Mouse (Mus musculus) lung, adult 2 months (tissue): ENCODE data around the gene Trim11. TPM values are rescaled to one million over a fixed set of nuclear protein-coding genes. Genes with fewer than 3 reads are reported as not detected.

ENCODE experiments used
- DNase-seq: peaks from one replicate; pipeline ENCODE4 v3.0.0; 2022
- H3K4me1 ChIP-seq: fragments of 200-500 bp; 2 replicates; pipeline ENCODE4 v1.6.1; 2011; ENCODE audit warnings: low read length; ENCODE audit not compliant: control insufficient read depth, insufficient read depth
- H3K4me3 ChIP-seq: fragments of 200-500 bp; replicated peaks from 2 replicates; pipeline ENCODE3; 2011; ENCODE audit warnings: low read depth, mild to moderate bottlenecking, control low read depth, low read length; ENCODE audit errors: extremely low read depth
- CTCF ChIP-seq: fragments of 200-500 bp; IDR thresholded peaks from 2 replicates; pipeline ENCODE4 v1.5.1; 2011; ENCODE audit warnings: mild to moderate bottlenecking, low read length, control low read depth; ENCODE audit not compliant: insufficient read depth
- POLR2A ChIP-seq: fragments of 200-500 bp; IDR thresholded peaks from 2 replicates; pipeline ENCODE4 v1.6.1; 2011; ENCODE audit warnings: low read depth, mild to moderate bottlenecking, control low read depth, low read length, borderline replicate concordance; ENCODE audit errors: extremely low read depth
- WGBS: fragments of 180-500 bp; shearing (Covaris S2); methylation state at CpG from one replicate; pipeline ENCODE4 v1.1.7; 2018; 5-methylcytosine and 5-hydroxymethylcytosine counted together
- polyA plus RNA-seq: library from polyadenylated mRNA; depleted of rRNA; stranded (reverse); fragments of >200 nt; gene quantifications from 2 replicates; pipeline ENCODE4 v1.2.3, GENCODE M21; 2012

The Trim11 gene
- polyA plus RNA-seq, 1 experiment = 31.4 TPM

DNA sequence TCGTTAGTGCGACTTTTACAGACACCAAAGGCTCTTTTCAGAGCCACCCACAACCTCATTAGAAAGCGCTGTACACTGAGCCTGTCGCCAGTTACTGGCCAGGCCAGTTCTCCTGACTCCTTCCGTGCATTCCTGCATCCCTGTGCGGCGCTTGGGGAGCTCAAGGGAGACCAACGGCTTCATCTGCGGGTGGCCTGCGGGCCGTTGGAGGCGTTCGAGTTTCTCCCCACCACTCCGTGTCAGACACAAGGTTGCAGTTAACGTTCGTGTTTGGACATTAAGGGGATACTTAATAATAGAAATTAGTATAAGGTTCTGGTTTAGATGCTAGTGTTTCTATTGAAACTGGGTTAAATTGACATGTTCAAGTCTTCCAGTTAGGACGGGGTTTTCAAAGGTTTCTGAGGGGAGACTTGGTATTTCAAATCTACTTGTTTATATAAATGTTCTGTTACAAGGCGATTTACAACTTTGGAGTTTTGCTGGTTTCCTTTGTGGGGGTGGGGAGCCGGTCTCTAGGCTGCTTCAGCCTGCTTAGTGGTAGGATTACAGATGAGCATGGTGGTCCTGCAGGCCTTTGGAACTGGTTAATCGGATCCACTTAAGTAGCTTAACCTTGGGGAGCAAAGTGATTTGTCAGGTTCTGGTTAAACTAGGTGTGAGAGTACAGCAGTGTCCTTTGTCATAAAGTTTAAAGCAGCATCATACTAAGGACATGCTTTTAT, 22.6 kb upstream of the Trim11 start:
- DNase-seq = no peak
- WGBS = 1% methylated on average over 20 of the region's 20 CpGs
- Histone ChIP-seq H3K4me1 (peaks cover 4% of the 10 kb centered on the region), H3K4me3 (peak overlapping the region; percentile 90)
- TF ChIP-seq CTCF (no peak), POLR2A (no peak)

DNA sequence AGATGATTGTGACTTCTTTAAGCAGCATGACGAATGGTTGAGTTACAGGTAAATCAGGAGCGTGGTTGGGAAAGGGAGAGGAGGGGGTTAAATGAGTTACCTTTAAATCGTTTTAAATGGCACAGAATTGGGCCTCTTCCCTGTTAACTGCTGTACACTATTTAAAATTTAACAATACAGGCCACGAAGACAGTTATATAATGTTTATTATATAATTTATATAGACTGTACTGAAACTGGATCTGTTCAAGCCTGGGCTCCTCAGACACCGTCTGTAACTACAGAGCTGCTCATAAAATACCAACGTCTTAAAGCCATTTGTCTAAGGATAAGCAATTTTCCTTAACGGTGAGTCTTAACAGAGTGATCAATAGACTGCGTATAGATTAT, 22.0 kb upstream of the Trim11 start:
- Histone ChIP-seq H3K4me3 (peak overlapping the region; percentile 90), H3K4me1 (peaks cover 4% of the 10 kb centered on the region)
- no peak for DNase-seq
- 21% methylated on average over 8 of the region's 8 CpGs for WGBS
- TF ChIP-seq POLR2A (no peak), CTCF (no peak)

DNA sequence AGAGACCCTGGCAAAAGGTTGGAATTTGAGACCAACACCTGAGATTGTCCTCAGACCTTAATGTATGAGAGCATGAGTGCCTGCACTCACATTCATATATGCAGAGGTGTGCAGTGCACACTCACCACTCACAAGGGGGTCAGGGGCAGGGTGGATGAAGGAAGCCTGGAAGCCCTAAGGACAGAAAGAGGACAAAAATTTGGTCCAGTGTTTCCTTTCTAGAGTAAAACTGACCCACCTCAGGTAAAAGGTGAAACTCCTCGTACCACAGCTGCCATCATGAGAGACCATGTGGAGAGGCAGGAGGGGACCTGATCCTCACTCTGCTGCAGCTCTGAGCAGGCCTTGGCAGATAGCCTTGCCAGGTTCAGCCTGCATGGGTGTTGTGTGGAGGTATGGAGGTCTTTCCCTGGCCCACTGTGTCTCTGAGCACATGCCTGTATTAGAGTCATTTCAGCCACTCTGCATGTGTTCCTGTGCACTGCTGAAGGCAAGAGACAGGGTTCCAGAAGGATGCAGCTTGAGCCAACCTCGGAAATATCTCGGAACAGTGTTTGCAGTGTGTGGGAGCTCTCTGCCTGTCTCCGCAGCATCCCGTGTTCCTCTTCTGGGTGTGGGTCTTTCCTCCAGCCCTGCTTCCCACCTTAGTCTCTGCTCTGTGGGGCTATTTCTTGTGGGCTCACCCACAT, 20.5 kb upstream of the Trim11 start:
- no peak for DNase-seq
- TF ChIP-seq CTCF (no peak), POLR2A (no peak; the same call in 1 of the 2 replicates)
- 81% methylated on average over 5 of the region's 5 CpGs for WGBS
- Histone ChIP-seq H3K4me1 (peaks cover 4% of the 10 kb centered on the region), H3K4me3 (no peak overlapping the region)

DNA sequence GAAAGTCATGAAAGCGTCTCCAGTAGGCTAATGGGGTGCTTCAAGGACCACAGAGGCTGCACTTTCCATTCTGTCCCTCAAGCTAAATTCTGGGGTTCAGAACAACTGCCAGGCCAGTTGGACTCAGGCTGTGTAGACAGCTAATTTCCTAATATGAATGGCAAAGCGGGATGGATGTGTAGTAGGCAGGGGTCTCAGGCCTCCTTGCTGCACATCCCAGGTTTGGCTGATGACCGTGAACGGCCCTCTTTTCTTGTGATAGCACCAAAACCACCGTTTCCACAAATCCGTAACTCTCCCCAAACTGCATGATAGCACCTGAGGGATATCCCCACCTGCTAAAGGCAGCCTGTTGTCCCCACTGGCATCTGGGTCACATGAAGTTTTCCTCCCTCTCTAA, 19.4 kb upstream of the Trim11 start:
- WGBS = 92% methylated on average over 6 of the region's 6 CpGs

DNA sequence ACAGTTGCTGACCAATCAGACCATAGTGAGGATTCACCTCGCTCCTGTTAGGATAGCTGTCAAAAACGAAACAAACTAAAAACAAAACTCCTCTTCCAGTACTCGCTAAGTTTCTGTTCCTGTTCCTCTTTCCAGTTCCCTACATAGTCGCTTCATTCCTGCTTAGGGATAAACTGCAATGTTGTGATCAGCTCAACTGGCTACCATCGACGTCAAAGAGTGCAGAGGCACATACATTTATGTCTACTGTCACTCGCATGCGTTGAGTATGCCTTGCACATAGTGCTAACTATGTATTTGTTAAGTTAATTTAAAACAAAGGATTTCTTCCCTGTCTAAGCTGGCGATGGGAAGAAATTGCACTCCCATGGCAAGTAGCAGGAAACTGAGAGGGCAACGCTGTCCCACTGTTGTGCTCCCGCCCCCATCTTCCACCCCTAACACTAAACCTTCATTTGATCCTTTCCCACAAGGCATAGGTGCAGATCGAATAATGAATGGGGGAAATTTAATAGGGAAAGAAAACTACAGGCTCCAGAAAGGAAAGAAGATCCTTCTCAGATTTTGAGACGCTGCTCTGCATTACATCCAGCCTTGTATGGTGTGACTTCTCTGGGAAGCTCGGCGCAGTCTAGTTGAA, 18.6 kb upstream of the Trim11 start:
- Histone ChIP-seq H3K4me1 (peaks cover 4% of the 10 kb centered on the region), H3K4me3 (no peak overlapping the region)
- TF ChIP-seq POLR2A (no peak), CTCF (no peak)
- 41% methylated on average over 15 of the region's 15 CpGs for WGBS
- no peak for DNase-seq

More for the DNA sequence above, 19.4 kb upstream of the Trim11 start:
- H3K4me1 ChIP-seq = peaks cover 4% of the 10 kb centered on the region
- no peak overlapping the region for H3K4me3 ChIP-seq
- no peak for DNase-seq
- no peak for TF ChIP-seq POLR2A
- TF ChIP-seq CTCF = no peak

DNA sequence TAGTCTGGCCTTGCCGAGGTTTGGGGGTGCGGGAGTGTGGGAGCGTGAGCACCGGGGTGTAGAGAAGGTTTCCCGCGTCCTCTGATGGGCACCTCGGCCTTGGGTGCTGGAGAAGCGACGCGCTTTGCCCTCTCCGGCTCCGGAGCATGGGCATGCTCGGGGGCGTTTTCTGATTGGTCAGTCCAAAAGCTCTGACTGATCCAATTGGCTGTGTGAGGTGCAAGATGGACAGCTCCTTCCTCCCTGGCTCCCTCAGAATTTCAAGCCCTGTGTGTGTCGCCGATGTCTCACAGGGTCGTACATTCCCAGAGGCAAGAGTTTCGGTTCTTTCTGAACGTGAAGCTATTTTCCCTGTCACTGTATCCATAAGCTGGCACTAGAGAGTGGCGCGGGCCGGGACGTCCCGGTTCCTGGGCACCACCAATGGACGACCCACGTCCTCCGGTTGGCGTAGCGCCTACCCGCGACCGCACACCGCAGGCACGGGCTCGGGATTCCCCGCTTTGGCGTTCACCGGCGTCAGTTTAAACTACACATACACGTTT, 17.9 kb upstream of the Trim11 start:
- WGBS = 21% methylated on average over 40 of the region's 40 CpGs
- peak overlapping the region; percentile 60 for H3K4me3 ChIP-seq
- peaks cover 4% of the 10 kb centered on the region for H3K4me1 ChIP-seq
- TF ChIP-seq CTCF = no peak
- TF ChIP-seq POLR2A = no peak; the same call in 1 of the 2 replicates
- peak; percentile 79 for DNase-seq

DNA sequence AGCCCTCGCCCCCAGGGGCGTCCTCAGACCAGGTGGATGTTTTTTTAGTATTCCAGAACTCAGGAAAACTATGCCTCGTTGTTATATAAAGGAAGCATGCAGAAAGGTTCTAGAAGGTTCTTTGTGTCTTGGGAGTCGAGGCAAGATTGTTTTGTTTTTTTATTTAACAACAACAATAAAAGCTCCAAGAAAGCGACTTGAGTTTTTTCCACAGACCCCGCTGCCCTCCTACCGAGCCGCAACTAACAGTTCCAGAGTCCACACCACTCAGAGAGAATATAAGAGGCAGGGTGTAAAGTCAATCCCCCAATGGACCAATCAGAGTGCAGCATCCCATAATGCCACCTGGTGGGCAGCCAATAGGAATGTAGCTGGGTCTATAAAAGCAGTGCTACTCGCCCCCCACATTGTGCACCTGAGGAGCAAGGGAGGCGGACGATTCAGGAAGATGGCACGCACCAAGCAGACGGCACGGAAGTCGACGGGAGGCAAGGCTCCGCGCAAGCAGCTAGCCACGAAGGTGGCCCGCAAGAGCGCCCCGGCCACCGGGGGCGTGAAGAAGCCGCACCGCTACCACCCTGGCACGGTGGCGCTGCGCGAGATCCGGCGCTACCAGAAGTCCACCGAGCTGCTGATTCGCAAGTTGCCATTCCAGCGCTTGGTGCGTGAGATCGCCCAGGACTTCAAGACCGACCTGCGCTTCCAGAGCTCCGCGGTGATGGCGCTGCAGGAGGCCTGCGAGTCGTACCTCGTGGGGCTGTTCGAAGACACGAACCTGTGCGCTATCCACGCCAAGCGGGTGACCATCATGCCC, 16.3 kb upstream of the Trim11 start:
- no peak overlapping the region for H3K4me3 ChIP-seq
- H3K4me1 ChIP-seq = peaks cover 4% of the 10 kb centered on the region
- WGBS = 60% methylated on average over 50 of the region's 50 CpGs
- DNase-seq = no peak
- TF ChIP-seq CTCF (no peak), POLR2A (no peak)

DNA sequence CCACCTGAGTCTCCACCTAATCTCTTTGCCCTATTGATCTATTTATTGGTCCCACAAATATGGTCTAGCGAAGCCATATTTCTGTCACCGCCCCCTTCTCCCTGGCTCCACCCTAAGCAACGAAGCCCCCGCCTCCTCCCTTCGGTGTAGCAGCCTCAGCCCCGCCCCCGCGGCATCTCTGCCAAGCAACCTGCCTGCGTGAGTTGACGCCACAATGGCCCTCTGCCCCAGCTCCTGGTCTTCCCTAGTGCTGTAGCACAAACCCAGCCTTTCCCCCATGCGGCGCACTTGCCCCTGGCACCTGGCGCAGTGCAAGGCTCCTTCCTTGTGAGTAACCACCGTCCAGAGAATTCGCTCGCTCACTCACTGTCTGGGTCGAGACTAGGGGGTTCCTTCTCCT, 14.3 kb upstream of the Trim11 start:
- no peaks in the 10 kb centered on the region; the same call in none of the 2 replicates for H3K4me1 ChIP-seq
- no peak for DNase-seq
- no peak for TF ChIP-seq POLR2A
- TF ChIP-seq CTCF = no peak
- no peak overlapping the region for H3K4me3 ChIP-seq
- WGBS = 38% methylated on average over 17 of the region's 17 CpGs

DNA sequence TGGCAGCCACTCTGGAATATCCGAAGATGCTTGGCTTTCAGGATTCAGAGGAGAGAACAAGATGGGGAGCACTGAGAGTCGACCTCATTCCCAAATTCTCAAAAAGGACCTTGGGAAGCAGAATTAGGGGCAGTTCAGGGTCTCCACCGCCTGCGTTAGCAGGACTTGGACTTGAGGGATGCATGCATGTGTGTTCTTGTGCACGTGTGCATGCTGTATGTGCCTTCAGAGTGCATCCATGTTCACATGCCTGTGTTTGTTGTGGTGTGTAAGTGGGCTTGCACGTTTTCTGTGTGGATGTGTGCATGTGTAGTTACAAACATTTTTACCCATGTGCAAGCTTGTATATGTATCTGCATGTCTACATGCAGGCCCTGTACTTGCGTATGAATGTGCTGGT, 13.7 kb upstream of the Trim11 start:
- no peak for DNase-seq
- WGBS = 82% methylated on average over 7 of the region's 7 CpGs
- no peaks in the 10 kb centered on the region; the same call in none of the 2 replicates for H3K4me1 ChIP-seq
- no peak overlapping the region for H3K4me3 ChIP-seq
- TF ChIP-seq POLR2A = no peak
- no peak for TF ChIP-seq CTCF
